Mouse (Mus musculus) CD4-positive naive resting alpha-beta T cell, adult 76 days (primary cell): ENCODE data around the gene Cops8. TPM values are rescaled to one million over a fixed set of nuclear protein-coding genes. Genes with fewer than 3 reads are reported as not detected.

Source experiments
- total RNA-seq: library from RNA; stranded (reverse); gene quantifications from one replicate; pipeline ENCODE4 v1.2.4, GENCODE M21; 2023

Cops8 gene
- 150 TPM for total RNA-seq

GRCm38 (mm10) chr1:90602759-90603560 is at the start of gene Cops8:
TSS of gene Cops8 (plus strand) at chr1:90602981.

Other genes with a start within 250 kb of the Cops8 start
- not detected for gene Col6a3, start 241.0 kb downstream of the Cops8 start, total RNA-seq